Mouse (Mus musculus): ENCODE measurements around the gene Trib3. TPM values are rescaled to one million over a fixed set of nuclear protein-coding genes. Genes with fewer than 3 reads are reported as not detected.

Trib3 gene
- polyA plus RNA-seq, 1 experiment = not detected

- peaks cover 8% of the 10 kb centered on the region; the same call in 1 of the 2 replicates for H3K4me1 ChIP-seq (ENCODE audit: control insufficient read depth, insufficient read depth, low read length)
- H3K27ac ChIP-seq (ENCODE audit: insufficient read depth, low read depth, low read length) = no peak overlapping the region
- 90% methylated on average over 11 of the region's 11 CpGs for WGBS
- no peak overlapping the region for H3K4me3 ChIP-seq (ENCODE audit: insufficient read depth, low read depth, low read length)
- TF ChIP-seq POLR2A (IDR thresholded peaks at IDR 0.05; ENCODE audit: insufficient read depth, low read depth, low read length) (no peak), CTCF (IDR thresholded peaks at IDR 0.05; ENCODE audit: insufficient read depth, low read depth, low read length) (no peak)
Observed at GRCm38 (mm10) chr2:152337591-152338212, 6.1 kb downstream of the Trib3 start.

DNA sequence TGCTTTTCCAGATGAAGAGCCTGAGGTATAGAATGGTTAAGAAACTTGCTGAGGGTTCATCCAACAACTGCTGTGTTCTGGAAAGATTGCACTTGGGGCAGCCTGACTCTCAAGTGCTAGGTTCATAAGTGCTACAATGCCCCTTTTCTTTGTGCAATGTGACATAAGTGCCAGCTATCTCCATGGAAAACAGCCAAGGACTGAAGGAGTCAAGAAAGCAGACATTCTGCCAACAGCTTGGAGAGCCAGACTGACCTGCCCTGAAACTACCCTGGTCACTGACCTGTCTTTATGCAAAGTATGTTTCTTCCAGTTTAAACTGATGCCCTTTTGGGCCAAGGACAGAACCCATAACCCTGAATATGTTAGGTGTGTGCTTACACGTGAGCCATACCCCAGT lies 7.0 kb downstream of the Trib3 start:
- no peak for TF ChIP-seq CTCF (IDR thresholded peaks at IDR 0.05; ENCODE audit: insufficient read depth, low read depth, low read length)
- no peak for TF ChIP-seq POLR2A (IDR thresholded peaks at IDR 0.05; ENCODE audit: insufficient read depth, low read depth, low read length)
- WGBS = 84% methylated on average over 1 of the region's 1 CpGs
- H3K4me3 ChIP-seq (ENCODE audit: insufficient read depth, low read depth, low read length) = no peak overlapping the region
- peaks cover 8% of the 10 kb centered on the region; the same call in 1 of the 2 replicates for H3K4me1 ChIP-seq (ENCODE audit: control insufficient read depth, insufficient read depth, low read length)
- H3K27ac ChIP-seq (ENCODE audit: insufficient read depth, low read depth, low read length) = no peak overlapping the region

DNA sequence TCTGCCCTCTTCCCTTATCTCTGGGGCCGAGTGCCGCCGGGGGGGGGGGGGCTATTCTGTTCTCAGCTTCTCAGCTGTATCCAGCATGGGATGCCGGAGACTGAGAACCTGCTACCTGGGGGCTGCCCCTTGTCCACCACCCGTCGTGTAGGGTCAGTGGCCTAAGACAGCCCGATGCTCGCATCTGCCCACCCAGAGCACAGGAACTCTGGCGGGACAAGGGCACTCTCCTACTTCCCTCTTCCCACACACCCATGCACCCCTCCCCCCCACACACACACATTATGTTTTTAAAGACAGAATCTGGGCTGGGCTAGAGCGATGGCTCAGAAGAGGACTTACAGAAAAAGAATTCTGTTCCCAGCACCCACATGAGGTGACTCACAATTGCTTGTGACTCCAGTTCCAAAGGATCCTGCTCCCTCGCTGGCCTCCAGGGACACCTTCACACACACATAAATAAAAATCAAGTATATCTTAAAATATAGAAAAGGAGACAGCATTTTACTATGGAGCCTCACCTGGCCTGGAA lies 8.5 kb downstream of the Trib3 start:
- Histone ChIP-seq H3K27ac (ENCODE audit: insufficient read depth, low read depth, low read length) (no peak overlapping the region), H3K4me1 (ENCODE audit: control insufficient read depth, insufficient read depth, low read length) (peaks cover 17% of the 10 kb centered on the region), H3K4me3 (ENCODE audit: insufficient read depth, low read depth, low read length) (no peak overlapping the region)
- TF ChIP-seq POLR2A (IDR thresholded peaks at IDR 0.05; ENCODE audit: insufficient read depth, low read depth, low read length) = no peak
- TF ChIP-seq CTCF (IDR thresholded peaks at IDR 0.05; ENCODE audit: insufficient read depth, low read depth, low read length) = no peak
- WGBS = 44% methylated on average over 11 of the region's 11 CpGs

DNA sequence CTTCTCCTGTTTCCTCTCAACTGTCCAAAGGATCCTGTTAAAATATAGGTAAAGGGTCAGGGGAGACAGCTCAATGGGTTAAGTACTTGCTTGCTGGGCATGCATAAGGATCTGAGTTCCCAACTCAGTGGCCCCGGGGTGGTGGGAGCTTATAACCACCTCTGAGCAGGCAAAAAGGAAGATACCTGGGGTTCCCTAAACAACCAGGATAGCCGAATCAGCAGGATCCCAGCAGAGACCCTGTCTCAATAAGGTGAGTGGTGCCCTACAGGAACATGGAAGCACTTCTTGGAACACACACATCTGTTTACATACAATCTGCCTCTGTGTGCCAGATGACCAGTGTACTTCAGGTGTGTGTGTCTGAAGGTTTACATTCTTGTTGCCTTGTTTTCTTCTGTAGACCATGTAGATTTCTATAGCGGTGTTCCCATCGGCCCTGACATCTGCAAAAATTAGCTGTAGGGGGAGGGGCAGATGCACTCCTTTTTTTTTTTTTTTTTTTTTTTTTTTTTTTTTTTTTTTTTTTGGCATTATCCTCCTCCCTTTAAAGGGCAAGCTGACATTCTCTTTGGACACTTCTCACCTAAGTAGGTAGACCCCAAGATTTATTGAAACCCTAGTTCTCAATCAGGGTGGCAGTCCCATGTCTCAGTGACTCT lies 10.4 kb downstream of the Trib3 start:
- no peak overlapping the region for H3K27ac ChIP-seq (ENCODE audit: insufficient read depth, low read depth, low read length)
- peaks cover 17% of the 10 kb centered on the region for H3K4me1 ChIP-seq (ENCODE audit: control insufficient read depth, insufficient read depth, low read length)
- no peak overlapping the region for H3K4me3 ChIP-seq (ENCODE audit: insufficient read depth, low read depth, low read length)
- WGBS = 69% methylated on average over 4 of the region's 4 CpGs
- no peak for TF ChIP-seq CTCF (IDR thresholded peaks at IDR 0.05; ENCODE audit: insufficient read depth, low read depth, low read length)
- TF ChIP-seq POLR2A (IDR thresholded peaks at IDR 0.05; ENCODE audit: insufficient read depth, low read depth, low read length) = no peak

GRCm38 (mm10) chr2:152332101-152332825 lies 11.6 kb downstream of the Trib3 start, which contains the start of gene Rbck1:
Gene Rbck1, minus strand, starts transcription at chr2:152332653.
- peak; percentile 35; the same call in 1 of the 2 replicates for TF ChIP-seq POLR2A (IDR thresholded peaks at IDR 0.05; ENCODE audit: insufficient read depth, low read depth, low read length)
- TF ChIP-seq CTCF (IDR thresholded peaks at IDR 0.05; ENCODE audit: insufficient read depth, low read depth, low read length) = no peak
- peaks cover 17% of the 10 kb centered on the region for H3K4me1 ChIP-seq (ENCODE audit: control insufficient read depth, insufficient read depth, low read length)
- WGBS = under 1% methylated on average over 54 of the region's 54 CpGs
- H3K27ac ChIP-seq (ENCODE audit: insufficient read depth, low read depth, low read length) = peak within 1 kb of the TSS; percentile 48; the same call in 1 of the 2 replicates
- H3K4me3 ChIP-seq (ENCODE audit: insufficient read depth, low read depth, low read length) = peak within 1 kb of the TSS; percentile 82

- Histone ChIP-seq H3K4me3 (ENCODE audit: insufficient read depth, low read depth, low read length) (no peak overlapping the region), H3K27ac (ENCODE audit: insufficient read depth, low read depth, low read length) (no peak overlapping the region), H3K4me1 (ENCODE audit: control insufficient read depth, insufficient read depth, low read length) (peaks cover 16% of the 10 kb centered on the region)
- TF ChIP-seq CTCF (IDR thresholded peaks at IDR 0.05; ENCODE audit: insufficient read depth, low read depth, low read length) (no peak), POLR2A (IDR thresholded peaks at IDR 0.05; ENCODE audit: insufficient read depth, low read depth, low read length) (no peak)
- WGBS = 65% methylated on average over 7 of the region's 7 CpGs
Observed at GRCm38 (mm10) chr2:152330858-152331423, 12.9 kb downstream of the Trib3 start.

DNA sequence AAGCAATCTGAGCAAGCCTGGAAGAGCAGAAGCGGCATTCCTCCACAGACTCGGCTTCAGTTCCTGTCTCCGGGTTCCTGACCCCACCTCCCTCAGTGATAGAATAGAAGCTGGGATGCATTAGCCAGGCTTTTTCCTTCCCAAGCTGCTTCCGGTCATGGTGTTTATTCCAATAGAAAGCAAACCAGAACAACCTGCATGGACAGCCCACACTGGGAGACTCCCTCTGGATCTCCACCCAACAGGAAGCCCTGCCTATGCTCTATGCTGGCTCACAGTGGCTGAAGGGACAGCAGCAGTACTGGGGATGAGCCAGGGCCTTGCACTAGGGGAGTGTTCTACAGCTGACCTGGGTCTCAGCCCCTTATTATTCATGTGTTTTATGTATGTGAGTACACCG lies 15.9 kb downstream of the Trib3 start:
- TF ChIP-seq CTCF (IDR thresholded peaks at IDR 0.05; ENCODE audit: insufficient read depth, low read depth, low read length) (no peak), POLR2A (IDR thresholded peaks at IDR 0.05; ENCODE audit: insufficient read depth, low read depth, low read length) (no peak)
- WGBS = 81% methylated on average over 5 of the region's 5 CpGs

DNA sequence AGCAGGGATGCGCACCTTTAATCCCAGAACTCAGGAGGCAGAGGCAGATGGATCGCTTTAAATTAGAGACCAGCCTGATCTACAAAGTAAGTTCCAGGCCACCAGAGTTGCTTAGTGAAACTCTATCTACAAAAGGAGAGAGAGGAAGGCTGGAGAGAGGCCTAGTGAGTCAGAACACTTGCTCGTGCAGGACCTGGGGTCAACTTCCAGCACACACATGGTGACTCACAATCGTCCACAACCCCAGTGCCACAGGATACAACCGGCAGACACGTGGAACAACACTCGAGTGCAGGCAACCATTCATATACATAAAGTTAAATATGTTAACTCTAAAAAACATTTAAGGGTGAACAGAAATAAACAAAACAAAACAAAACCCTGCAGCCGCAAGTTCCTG lies 17.2 kb downstream of the Trib3 start:
- H3K4me3 ChIP-seq (ENCODE audit: insufficient read depth, low read depth, low read length) = no peak overlapping the region
- 91% methylated on average over 8 of the region's 8 CpGs for WGBS
- TF ChIP-seq CTCF (IDR thresholded peaks at IDR 0.05; ENCODE audit: insufficient read depth, low read depth, low read length) = no peak
- TF ChIP-seq POLR2A (IDR thresholded peaks at IDR 0.05; ENCODE audit: insufficient read depth, low read depth, low read length) = no peak
- no peak overlapping the region for H3K27ac ChIP-seq (ENCODE audit: insufficient read depth, low read depth, low read length)
- H3K4me1 ChIP-seq (ENCODE audit: control insufficient read depth, insufficient read depth, low read length) = peaks cover 17% of the 10 kb centered on the region

More for the DNA sequence above, 15.9 kb downstream of the Trib3 start:
- peaks cover 9% of the 10 kb centered on the region for H3K4me1 ChIP-seq (ENCODE audit: control insufficient read depth, insufficient read depth, low read length)
- no peak overlapping the region for H3K4me3 ChIP-seq (ENCODE audit: insufficient read depth, low read depth, low read length)
- no peak overlapping the region for H3K27ac ChIP-seq (ENCODE audit: insufficient read depth, low read depth, low read length)
